Mouse (Mus musculus) limb, embryonic 14.5 days (tissue): Measurements from ENCODE around the gene Cryab. TPM values are rescaled to one million over a fixed set of nuclear protein-coding genes. Genes with fewer than 3 reads are reported as not detected.

Source experiments
- ATAC-seq: fragments of 200-750 bp; cut with Nextera tagmentation; 2 replicates; pipeline ENCODE4 v1.8.0; 2017; ENCODE audit warnings: low read depth, moderate number of reproducible peaks, moderate TSS enrichment; ENCODE audit not compliant: low FRiP score
- DNase-seq: peaks from one replicate; pipeline ENCODE4 v3.0.0-alpha.2; 2015; ENCODE audit warnings: low spot score
- H3K27ac ChIP-seq: fragments of 300-500 bp; sonication (generic); replicated peaks from 2 replicates; pipeline ENCODE4 v1.5.1; 2014; ENCODE audit warnings: low read depth, mild to moderate bottlenecking, low read length, moderate library complexity, mixed read lengths
- H3K27me3 ChIP-seq: fragments of 300-500 bp; sonication (generic); 2 replicates; pipeline ENCODE4 v1.6.1; 2014; ENCODE audit warnings: low read length, mixed read lengths; ENCODE audit not compliant: control insufficient read depth, insufficient read depth
- H3K36me3 ChIP-seq: fragments of 300-500 bp; sonication (generic); 2 replicates; pipeline ENCODE4 v1.6.1; 2014; ENCODE audit warnings: mild to moderate bottlenecking, low read length, moderate library complexity, mixed read lengths; ENCODE audit not compliant: control insufficient read depth, insufficient read depth
- H3K4me1 ChIP-seq: fragments of 300-500 bp; sonication (generic); 2 replicates; pipeline ENCODE4 v1.6.1; 2014; ENCODE audit warnings: antibody characterized with exemption, low read length, mixed read lengths; ENCODE audit not compliant: control insufficient read depth, insufficient read depth
- H3K4me2 ChIP-seq: fragments of 300-500 bp; sonication (generic); replicated peaks from 2 replicates; pipeline ENCODE4 v1.6.1; 2014; ENCODE audit warnings: low read depth, mild to moderate bottlenecking, low read length, moderate library complexity; ENCODE audit not compliant: severe bottlenecking
- H3K4me3 ChIP-seq: fragments of 300-500 bp; sonication (generic); replicated peaks from 2 replicates; pipeline ENCODE4 v1.5.1; 2014; ENCODE audit warnings: low read length
- H3K9ac ChIP-seq: fragments of 300-500 bp; sonication (generic); 2 replicates; pipeline ENCODE4 v1.6.1; 2014; ENCODE audit warnings: mild to moderate bottlenecking, low read depth, low read length, moderate library complexity; ENCODE audit not compliant: severe bottlenecking
- H3K9me3 ChIP-seq: fragments of 300-500 bp; sonication (generic); 2 replicates; pipeline ENCODE4 v1.6.1; 2016; ENCODE audit warnings: low read length; ENCODE audit not compliant: control insufficient read depth
- POLR2A ChIP-seq: fragments of 200-500 bp; IDR thresholded peaks from 2 replicates; pipeline ENCODE4 v1.8.0; 2012; ENCODE audit warnings: inconsistent platforms, mild to moderate bottlenecking, moderate library complexity, borderline replicate concordance; ENCODE audit not compliant: insufficient read depth, insufficient read length; ENCODE audit errors: extremely low read depth
- WGBS: fragments of 180-500 bp; shearing (Covaris S2); extraction: QIAGEN DNeasy Blood & Tissue Kit; methylation state at CpG from one replicate; pipeline ENCODE4 v1.1.7; 2014; 5-methylcytosine and 5-hydroxymethylcytosine counted together
- polyA plus RNA-seq, 2 experiments: library from polyadenylated mRNA; depleted of rRNA in 1 of 2; stranded (reverse) in 1 of 2; unstranded in 1 of 2; fragments of >200 nt; fragmentation: Nextera tagmentation in 1 of 2; extraction: Ambion mirVana in 1 of 2; gene quantifications; 2 replicates each; pipeline versions ENCODE4 v1.2.1 to v1.2.3; 2012 to 2014

Gene Cryab
- polyA plus RNA-seq, 2 experiments, result 80.7 to 117 TPM

DNA sequence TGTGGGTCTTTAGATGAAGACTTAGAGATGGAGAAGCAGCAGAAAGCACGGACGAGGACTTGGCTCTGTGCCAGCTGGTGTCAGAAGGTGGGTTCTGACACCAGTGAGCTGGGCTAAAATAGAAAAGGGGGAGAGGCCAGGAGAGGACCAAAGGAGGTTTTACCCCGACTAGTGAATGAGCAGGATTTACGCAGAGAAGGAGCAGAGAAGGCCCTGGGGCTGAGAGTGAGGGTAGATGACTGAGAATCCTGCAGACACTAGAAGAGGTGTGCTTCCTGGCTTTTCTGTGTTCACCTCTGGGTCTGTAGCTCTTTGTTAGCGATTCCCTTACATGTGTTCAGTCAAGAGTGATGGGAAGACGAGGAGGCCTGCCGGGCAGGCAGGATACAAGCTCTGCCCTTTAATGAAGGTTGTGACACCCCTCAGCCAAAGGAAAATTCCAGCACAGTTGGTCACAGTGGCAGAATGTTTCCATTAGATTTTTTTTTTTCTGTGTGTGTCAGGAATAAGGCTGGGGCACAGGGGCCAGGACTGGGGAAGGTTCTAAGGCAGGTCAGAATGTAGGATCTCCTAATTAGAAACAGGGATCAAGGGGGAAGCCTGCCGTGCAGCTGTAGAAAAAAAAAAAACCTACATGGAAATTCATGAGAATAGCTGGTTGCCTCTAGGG lies 25.1 kb upstream of the Cryab start:
- WGBS, result 13% methylated on average over 8 of the region's 8 CpGs
- peak overlapping the region; percentile 61 for H3K9ac ChIP-seq
- H3K4me1 ChIP-seq, result peaks cover 37% of the 10 kb centered on the region
- H3K27me3 ChIP-seq, result no peaks in the 10 kb centered on the region
- peak overlapping the region; percentile 71 for H3K4me2 ChIP-seq
- H3K36me3 ChIP-seq, result no peaks in the 10 kb centered on the region
- ATAC-seq (no peak), DNase-seq (no peak)
- TF ChIP-seq POLR2A, result no peak
- H3K4me3 ChIP-seq, result peak overlapping the region; percentile 50
- peak overlapping the region; percentile 70; the same call in 1 of the 2 replicates for H3K27ac ChIP-seq
- H3K9me3 ChIP-seq, result no peaks in the 10 kb centered on the region

DNA sequence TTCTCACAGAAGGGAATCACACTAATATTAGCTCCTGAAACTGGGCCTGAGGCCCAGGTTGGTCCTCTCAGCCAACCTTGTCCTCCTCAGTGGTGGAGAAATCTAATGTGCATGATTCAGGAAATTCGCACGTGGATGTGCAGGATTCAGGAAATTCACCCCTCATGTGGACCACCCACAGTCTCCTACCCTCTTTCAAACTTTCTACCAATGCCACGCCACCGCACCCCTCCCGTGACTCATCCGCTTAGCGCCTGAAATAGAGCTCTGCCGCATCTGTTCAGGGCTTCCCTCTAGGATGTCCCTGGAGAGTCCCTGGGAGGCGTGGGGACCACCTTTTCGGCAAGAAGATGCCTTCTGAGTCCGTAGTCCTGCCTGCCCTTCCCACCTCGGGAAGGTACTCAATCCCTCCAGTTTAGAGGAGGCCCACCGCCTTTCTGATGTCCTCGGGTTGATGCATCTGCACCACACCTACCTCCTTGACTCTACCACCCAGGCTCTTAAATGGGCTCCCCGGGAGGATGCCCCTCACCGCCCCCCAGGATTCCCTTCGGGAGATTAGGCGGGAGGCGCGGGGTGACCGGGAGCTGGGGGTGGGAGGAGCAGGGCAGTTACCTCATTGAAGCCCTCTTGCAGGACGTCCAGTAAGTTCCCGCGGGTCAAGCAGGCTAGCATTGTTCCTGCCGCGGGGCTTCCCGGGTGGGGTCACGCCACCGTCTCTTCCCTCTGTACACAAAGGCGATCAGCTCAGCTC lies 23.8 kb upstream of the Cryab start:
- no peak; the same call in 1 of the 2 replicates for TF ChIP-seq POLR2A
- no peaks in the 10 kb centered on the region for H3K36me3 ChIP-seq
- H3K4me3 ChIP-seq, result peak overlapping the region; percentile 50
- H3K27ac ChIP-seq, result peak overlapping the region; percentile 70
- no peaks in the 10 kb centered on the region for H3K27me3 ChIP-seq
- H3K9ac ChIP-seq, result peak overlapping the region; percentile 61
- peak; percentile 54 for DNase-seq
- peak; percentile 12 for ATAC-seq
- no peaks in the 10 kb centered on the region for H3K9me3 ChIP-seq
- peak overlapping the region; percentile 71 for H3K4me2 ChIP-seq
- 4% methylated on average over 29 of the region's 30 CpGs for WGBS
- H3K4me1 ChIP-seq, result peaks cover 32% of the 10 kb centered on the region

DNA sequence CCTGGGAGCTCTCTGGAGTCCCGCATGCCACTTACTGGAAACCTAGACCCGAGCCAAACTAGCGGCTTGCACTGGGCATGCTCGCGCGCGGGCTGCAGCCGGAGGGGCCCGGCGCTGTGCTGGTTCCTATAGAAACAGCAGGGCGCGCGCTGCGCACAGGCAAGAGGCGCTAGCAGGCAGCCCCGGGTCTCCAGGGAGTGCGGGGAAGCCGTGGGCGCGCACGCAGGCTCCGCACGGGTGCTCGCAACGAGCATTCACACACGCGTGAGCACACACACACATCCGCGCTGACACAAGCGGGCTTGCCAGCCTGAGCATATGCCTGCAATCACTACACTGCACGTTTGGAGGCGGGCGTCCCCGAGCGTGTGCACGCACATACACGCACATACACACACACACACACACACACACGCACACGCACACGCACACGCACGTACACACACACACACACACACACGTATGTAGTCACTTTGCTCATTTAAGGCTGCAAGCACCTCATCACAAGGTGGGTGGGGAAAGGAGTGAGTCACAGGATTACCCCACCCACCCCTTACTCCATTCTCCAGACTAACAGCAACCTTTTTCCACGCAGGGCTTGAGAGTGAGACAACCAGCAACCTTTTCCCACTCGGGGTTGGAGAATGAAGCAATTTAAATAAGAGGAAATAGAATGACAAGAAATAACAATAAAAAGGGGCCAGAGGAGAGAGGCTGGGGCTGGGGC lies 23.0 kb upstream of the Cryab start:
- no peaks in the 10 kb centered on the region for H3K36me3 ChIP-seq
- TF ChIP-seq POLR2A, result 0 out of 2 replicates have a peak, but pooled peaks have one; percentile 28
- DNase-seq, result peak; percentile 86
- H3K27ac ChIP-seq, result peak overlapping the region; percentile 70
- under 1% methylated on average over 42 of the region's 45 CpGs for WGBS
- H3K27me3 ChIP-seq, result no peaks in the 10 kb centered on the region
- H3K9me3 ChIP-seq, result no peaks in the 10 kb centered on the region
- H3K4me2 ChIP-seq, result peak overlapping the region; percentile 71
- H3K4me3 ChIP-seq, result peak overlapping the region; percentile 50
- ATAC-seq, result peak; percentile 95
- peaks cover 25% of the 10 kb centered on the region for H3K4me1 ChIP-seq
- H3K9ac ChIP-seq, result peak overlapping the region; percentile 61

DNA sequence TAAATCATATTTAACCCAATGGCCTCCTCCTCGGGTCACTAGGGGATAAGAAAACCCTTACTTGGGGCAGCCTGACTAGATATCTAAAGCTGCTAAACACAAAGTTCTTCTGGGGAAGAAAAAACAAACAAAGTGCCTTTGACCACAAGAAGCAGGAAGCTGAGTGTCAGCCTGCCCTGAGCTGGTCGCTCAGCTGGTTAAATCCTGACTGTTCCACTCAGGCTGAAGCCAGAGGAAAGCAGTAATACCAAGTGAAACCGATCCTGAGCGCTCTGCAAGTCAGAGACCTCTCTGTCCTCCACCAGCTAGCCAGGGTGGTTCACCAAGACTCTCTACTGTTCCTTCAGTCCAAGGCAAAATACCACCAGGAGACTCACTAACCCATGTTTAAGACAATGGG lies 21.5 kb upstream of the Cryab start:
- Histone ChIP-seq H3K27ac (no peak overlapping the region), H3K9me3 (no peaks in the 10 kb centered on the region), H3K36me3 (no peaks in the 10 kb centered on the region), H3K4me1 (peaks cover 20% of the 10 kb centered on the region; the same call in 1 of the 2 replicates), H3K4me2 (no peak overlapping the region), H3K4me3 (no peak overlapping the region), H3K27me3 (no peaks in the 10 kb centered on the region), H3K9ac (no peak overlapping the region)
- 42% methylated on average over 4 of the region's 4 CpGs for WGBS
- DNase-seq (no peak), ATAC-seq (no peak)
- no peak for TF ChIP-seq POLR2A

DNA sequence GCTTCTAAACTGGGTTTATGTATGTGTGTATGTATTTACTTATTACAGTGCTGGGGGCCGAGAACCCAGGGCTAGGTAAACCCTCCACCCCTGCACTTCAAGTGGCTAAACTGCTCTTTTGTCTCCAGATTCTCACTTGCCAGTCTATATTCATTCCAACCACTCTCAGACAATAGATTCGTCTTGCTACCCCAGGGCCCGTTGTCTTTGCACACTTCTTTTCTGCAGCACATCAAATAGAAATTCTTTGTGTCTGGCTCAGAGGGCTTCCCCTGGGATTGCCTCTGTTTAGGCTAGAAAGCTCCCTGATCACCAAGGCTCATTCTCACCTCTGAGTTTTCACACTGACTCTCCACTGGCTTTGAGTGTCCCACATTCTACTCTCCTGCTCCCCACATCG lies 18.6 kb upstream of the Cryab start:
- ATAC-seq, result no peak

More for the DNA sequence above, 18.6 kb upstream of the Cryab start:
- Histone ChIP-seq H3K4me1 (no peaks in the 10 kb centered on the region), H3K9ac (0 out of 2 replicates have a peak overlapping the region, but pooled peaks have one; percentile 9), H3K27me3 (no peaks in the 10 kb centered on the region), H3K4me2 (no peak overlapping the region), H3K36me3 (no peaks in the 10 kb centered on the region), H3K9me3 (no peaks in the 10 kb centered on the region), H3K4me3 (no peak overlapping the region), H3K27ac (no peak overlapping the region)
- 35% methylated on average over 4 of the region's 4 CpGs for WGBS
- TF ChIP-seq POLR2A, result no peak
- no peak for DNase-seq
